Mouse (Mus musculus) thymus, postnatal 14 days (tissue): ENCODE measurements around the gene Paics.
"Not testable (repeated sequence)": the region's sequence is repeated elsewhere in the genome, so short reads cannot be mapped to it uniquely, and the experiment has no call there.

Experiments
- DNase-seq: peaks from one replicate; pipeline ENCODE4 v3.0.0; 2021

Gene Paics

DNA sequence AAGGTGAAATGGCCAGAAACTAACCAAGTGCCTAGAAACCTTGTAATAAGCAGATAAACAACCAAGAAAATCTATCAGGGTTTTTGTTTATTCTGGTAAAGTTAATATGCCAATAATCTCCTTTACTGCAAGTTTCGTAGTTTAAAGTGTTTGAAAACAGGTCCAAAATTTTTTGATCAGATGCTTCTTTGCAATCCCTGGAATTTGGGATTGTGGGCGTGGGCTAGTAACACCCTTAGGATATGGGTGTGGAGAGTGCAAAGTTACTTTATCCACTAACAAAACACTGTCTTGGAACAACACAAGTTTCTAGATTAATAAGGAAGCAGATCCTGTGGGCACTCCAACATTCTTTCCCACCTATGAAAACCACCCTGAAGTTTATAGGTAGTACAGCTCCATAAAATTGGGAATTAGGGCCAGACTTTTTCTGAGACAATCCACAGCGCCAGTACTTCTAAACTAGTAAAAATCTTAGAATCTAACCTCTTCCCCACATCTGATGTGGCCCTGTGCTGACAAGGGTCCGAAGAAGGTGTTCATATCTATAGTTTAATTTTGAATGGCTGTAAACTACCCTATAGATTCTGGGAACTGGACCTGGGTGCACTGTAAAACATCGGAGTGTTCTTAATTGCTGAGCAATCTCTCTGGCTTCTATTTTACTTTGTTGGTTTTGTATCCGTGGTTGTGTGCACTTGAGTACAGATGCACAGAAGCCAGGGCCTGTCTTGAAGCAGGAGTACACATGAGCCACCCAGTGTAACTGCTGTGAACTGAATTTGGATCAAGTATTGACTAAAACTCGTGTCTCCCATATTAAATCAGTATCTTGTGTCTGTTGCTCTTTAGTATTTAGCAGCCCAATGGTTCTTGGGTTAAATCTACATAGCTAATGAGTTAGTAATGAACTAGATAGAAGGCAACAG lies 1.3 kb downstream of the Paics start:
- DNase-seq = no peak

DNA sequence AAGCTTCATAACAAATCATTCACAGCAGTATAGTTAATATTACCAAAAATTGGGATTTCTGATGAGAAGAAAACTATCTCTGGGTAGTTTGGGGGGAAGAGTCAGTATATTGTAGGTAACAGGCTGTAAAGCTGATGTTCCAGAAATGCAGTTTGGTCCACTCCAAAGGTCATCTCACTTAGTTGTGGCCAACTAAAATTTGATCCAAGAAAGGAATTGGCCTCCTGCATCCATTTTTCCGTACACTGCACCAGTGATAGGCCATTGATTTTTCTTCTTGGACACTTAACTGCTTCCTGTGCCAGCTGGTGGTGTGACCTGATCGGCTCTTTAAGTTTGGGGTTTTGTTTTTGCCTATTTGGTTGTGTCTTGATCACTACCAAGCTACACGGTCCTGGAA lies 2.7 kb downstream of the Paics start:
- no peak for DNase-seq

DNA sequence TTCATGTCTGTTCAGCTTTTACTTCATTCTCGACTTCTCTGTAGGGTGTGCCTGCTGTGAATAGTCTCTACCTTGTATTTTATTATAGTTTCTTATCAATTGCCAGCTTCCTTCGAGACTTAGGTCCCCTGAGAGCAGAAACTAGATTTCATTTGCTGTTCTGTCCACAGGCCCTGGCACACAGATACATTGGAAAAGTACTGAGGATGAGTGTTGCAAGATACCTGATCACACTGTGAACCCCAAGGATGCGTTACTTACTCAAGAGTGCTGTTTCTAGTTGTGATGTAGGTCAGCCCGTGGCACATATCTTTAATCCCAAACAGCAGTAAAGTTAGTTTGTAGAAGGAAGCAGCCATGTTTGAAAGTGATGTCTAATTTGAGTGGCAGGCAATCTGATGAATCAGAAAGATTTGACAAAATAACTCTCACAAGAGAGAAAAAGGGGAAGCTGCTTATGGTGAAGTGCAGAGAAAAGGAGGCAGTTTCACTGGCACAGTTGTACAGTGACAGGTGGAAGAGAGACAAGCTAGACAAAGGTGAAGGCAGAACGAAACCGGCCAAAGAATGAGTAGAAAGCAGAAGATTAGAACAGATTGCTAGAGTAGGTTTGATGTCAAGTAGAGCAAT lies 3.3 kb downstream of the Paics start:
- DNase-seq = no peak

DNA sequence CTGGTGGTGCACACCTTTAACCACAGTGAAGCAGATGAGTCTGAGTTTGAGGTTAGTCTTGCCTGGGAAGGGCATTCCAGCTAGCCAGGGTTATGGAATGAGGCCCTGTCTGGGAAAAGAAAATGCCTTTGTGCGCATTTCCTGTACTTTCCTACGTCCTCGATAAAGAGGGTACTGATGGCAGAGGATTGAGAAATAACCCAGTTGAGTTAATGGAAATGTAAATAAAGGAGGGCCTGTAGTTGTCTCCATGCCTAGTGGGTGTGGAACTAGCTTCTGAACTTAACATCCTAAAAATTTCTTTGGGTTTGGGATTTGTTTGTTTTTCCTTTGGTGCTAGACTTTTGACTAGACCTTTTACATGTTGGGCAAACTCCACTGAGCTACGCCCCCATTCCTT lies 4.4 kb downstream of the Paics start:
- no peak for DNase-seq

DNA sequence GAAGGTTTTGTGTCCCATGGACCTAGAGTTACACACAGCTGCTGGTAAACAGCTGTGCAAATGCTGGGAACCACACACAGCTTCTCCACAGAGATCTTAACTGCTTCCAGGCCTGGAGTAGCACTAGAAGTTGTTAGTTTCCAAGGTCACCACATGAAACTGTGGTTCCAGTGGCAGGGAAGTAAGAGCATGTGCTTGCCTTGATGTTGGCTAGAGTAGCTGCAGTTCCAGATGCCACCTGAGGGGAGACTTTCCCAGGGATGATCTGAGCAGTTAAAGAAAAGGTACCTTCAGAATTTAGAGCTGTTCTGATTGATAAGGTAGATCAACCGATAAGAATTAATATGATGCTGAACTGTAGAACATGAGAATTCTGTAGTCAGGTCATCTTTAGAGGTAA lies 6.8 kb downstream of the Paics start:
- no peak for DNase-seq

DNA sequence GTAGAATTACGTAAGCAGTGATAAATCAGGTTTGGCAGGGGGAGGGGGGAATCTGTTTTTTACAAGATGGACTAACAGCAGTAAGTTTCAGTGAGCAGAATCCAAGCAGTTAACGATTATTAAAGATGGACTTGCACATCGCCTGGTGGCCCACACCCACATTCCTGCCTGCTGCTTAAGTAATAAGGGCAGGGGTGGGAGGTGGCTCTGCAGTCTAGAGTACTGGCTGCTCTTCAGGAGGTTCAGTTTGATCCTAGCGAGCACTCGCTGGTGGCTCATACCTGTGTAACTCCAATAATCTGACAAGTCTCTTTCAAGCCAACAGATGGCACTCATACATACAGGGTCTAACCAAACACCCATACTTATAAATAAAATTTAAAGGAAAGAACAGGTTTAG lies 8.5 kb downstream of the Paics start:
- no peak for DNase-seq

DNA sequence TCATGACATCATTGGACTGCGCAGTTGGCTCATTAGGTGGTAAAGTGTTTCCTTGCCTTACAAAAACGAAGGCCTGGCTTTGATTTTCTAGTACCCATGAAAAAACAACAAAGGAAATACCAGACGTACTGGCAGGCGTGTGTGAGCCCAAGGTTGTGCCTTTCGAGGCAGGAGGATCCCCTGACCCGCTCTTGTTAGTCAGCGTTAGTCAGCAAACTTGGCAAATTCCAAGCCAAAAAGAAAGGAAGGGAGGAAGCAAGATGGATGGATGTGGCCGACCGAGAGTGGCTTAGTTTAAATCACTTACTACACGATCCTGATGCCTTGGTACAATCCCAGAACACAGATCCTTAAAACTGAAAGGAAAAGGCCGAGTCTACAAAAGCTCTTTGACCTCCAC lies 11.4 kb downstream of the Paics start:
- DNase-seq = no peak

DNA sequence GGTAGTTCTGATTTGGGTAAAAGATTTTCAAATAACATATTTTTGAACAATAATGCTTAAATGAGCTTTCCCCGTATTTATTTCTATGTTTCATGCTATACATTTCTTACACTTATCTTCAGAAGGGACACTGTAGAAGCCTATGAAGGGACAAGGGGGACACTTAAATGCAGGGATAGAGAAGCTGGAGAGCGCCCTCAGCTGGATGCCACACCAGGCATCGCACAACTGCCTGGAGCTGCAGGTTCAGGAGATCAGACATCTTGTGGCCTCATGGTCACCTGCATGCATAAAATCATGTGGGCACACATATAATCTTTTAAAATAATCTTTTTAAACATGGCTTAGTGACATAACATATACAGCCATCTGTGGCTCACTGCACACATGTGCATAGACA lies 13.5 kb downstream of the Paics start:
- DNase-seq = no peak

DNA sequence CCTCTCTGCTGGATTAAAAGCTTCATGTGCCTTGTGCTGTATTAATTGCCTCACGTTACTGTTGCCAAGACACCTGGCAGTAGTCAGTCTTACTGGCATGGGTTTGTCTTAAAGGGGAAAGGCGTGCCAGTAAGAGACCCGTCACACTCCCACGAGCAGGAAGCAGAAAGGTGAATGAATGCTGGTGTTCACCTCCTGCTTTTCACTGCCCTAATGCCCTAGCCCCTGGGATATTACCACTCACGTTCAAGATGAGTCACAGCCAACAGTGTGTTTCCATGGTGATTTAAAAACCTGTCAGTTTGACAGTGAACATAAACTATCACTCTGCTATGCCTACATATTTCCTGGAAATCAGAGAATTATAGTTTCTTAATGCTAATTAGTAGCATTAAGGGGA lies 18.1 kb downstream of the Paics start:
- DNase-seq = no peak

DNA sequence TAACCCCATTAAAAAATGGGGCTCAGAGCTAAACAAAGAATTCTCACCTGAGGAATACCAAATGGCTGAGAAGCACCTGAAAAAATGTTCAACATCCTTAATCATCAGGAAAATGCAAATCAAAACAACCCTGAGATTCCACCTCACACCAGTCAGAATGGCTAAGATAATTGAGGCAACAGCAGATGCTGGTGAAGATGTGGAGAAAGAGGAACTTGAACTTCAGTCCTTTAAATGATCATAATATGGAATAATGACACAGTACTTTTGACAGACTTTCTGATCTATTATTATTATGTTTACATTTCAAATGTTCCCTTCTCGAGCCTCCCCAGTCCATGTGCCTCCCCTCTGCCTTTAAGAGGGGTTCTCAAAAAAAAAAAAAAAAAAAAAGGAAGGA lies 20.0 kb downstream of the Paics start:
- DNase-seq = not testable (repeated sequence)

DNA sequence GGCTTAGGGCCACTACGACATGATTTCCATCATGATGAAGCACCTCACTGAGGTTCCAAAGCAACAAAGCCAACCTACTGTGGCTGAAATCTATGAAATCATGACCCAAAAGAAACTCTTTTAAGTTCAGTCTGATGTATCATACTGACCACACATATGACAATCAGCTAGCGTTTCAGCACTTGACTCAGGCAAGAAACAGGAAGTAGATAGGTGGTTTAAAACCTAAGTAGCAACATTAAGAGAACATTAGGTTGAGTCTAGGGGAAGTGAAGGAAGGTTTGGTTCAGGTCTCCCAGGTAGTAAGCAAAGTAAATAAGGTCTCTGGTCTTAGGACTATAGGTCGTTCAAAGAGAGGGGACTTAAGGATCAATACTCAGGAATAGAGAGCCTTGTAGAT lies 22.4 kb downstream of the Paics start:
- DNase-seq = no peak

DNA sequence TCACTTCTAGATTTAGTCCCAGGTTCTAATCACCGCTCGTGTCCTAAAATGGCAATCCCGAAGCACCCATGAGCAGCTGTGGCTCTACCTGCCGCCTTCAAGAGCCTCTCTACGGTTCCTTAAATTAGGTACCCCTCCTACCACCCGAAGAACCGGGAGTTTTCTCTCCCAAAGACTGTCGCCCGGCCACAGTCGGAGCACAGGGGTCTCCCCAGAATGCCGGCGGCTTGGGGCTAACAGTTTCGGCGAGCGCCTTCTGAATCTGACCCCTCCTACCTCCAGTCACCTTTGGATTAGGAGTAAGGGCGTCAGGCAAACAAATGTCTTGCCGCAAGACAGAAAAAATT lies 23.1 kb downstream of the Paics start:
- no peak for DNase-seq

DNA sequence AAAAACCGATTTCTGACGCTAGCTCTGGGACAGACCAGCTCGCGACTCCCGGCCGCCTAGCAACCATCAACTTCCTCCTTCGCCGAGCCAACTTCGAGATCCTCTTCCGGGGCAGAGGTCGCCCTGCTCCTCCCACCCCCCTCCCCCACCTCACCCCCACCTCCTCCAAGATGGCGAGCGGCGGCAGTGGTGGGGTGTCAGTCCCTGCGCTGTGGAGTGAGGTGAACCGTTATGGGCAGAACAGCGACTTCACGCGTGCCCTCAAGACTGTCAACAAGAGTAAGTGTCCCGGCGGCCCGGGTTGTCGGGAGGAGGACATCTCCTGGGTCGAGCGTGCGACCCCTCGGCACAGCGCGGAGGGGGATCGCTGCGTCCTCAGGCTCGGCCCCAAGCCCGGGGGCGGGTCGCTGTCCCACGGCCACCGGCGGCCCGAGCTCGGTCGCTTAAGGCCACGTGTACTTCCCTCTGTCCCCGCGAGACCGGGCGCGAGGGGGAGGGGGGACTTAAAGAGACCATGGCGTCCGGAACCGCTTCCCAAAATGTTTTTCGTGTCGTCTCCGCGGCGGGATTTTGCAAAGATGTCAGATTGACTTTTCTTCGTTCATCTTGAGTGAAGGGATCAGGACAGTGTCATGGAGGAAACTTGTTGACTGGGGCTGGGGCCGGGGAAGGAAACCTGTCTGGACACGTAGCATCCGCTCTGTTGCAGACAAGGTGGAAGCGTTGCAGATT lies 23.6 kb downstream of the Paics start, which contains the start of gene Srp72:
Gene Srp72 (plus strand): TSS at position 130 of the 732 bp plus-strand sequence.
- peak; percentile 87 for DNase-seq

DNA sequence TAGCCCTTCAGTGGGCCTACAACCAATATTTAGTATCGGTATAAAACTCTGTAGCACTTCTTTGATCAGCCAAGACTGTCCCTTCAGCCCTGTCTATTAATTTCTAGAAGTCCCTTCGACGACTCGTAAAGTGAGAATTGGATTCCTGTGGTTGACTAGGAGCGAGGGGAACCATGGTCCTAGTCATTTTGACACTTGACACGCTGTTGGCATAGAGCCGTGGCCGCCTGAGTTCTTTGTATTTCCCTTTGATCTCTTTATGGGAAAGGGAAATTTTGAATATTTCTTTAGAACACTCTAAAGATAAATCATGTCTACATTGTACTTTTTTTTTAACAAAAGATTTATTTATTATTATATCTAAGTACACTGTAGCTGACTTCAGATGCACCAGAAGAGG lies 24.6 kb downstream of the Paics start:
- DNase-seq = no peak

DNA sequence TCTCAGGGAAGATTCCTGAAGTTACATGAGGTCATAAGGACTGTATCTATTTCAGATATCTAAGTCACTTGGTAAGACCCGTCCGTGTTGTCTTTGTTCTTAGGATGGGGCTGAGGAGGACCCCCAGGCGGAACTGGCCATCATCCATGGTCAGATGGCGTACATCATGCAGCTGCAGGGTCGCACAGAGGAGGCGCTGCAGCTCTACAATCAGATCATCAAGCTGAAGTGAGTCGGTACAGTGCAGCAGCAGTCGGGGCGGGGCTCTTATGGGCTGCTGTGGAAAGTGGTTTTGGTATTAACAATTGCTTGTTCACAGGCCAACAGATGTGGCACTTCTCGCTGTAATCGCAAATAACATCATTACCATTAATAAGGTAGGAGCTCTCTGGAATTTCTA lies 32.9 kb downstream of the Paics start:
- no peak for DNase-seq

DNA sequence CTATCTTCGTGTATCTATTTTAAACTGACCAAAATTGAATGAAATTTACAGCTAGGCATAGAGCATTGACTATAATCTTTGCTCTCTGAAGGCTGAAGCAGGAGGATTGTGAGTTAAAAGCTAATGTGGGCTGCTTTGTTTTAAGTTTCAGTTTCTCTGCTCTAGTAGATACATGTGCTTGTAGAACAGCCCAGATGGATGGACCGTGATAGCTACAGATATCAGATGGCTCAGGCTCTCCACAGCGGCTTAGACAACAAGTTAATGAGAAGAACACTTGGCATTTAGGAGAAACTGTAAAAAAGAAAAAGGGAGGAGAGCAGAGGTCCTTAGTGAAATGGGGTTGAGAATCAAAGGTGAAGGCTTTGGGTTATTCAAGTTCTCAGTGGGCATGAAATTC lies 39.7 kb downstream of the Paics start:
- DNase-seq = no peak

DNA sequence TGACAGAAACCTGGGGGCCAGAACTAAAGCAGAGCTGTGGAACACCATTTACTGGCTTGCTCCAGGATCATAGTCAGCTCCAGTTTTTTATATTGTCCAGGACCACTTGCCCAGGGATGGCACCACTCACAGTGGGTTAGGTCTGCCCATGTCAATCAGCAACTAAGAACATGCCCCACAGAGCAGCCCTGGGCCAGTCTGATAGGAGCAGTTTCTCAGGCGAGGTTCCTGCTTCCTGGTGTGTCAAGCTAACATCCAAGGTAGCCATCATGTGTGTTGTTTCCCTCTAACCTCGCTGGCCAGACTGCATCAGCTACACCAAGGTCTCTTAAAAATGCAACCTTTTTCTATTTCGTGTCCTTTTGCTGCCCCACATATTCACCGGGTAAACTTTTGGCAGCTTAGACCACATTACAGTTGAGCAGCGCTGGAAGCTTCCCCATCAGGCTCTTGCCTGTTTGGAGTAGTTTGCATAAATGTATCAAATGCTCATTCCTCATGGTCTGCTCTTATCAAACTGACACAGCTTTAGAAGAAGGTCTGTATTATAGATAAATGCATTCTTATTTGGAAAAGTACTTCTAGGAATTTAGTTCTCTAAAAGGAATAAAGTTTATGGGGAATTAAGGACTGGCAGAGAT lies 42.2 kb downstream of the Paics start:
- DNase-seq = no peak

DNA sequence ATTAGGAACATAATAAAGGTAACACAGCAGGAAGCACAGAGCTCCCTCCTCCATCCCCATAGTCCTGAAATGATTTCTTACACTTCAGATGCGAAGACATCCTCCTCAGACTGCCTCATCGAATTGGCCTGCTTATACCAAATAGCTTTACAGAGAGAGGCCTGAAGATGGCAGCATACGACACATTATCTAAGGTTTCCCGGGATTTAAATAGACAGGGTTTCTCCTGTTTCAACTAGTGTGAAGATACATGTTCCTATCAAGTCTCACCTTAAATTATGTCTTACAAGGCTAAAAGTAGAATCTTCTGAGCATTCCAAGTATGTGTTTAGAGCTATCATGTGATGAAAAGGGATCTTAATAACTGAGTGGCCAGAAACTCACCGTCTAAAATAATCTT lies 47.3 kb downstream of the Paics start:
- no peak for DNase-seq

DNA sequence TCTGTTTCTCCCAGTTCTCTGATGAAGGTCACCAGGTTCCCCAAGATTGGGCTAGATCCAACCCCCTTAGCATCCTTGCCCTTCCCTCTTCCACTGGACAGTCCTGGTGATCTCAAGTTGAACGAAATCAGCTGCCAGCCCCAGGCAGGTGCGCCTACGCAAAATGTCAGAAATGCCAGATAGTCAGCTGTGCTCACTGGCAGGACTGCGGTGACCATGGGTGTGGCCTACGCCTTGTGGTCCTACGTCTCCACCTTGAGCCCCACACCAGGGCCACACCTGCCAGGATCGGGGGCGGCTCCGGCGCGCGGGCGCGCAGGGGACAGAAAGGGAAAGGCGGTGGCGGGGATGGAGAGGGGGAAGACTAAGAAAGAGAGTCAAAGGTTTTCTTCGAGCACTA lies 50.1 kb downstream of the Paics start:
- no peak for DNase-seq

DNA sequence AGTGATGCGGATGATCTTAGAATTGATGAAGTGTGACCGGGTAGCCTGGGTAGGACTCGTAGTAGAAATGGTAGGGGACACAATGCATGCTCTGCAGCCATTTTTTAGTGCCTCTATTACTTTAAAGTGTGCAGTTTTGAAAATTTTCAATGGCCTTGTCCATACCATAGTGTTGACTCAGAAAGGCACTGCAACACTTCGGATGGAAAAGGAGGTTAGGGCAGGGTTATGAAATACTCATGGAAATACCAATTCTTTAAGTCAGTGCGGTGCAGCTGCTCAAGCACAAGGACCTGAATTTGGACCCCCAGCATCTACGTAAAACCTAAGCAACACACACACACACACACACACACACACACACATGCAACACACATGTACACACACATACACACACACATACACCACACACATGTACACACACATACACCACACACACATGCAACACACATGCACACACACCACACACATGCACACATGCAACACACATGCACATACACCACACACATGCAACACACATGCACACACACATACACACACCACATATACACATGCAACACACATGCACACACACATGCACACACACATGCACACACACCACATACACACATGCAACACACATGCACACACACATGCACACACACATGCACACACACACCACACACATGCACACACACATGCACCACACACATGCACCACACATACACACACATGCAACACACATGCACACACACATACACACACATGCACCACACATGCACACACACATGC lies 53.1 kb downstream of the Paics start, which contains the start of gene Arl9:
Gene Arl9 (plus strand): TSS at position 5 of the 771 bp plus-strand sequence.
- no peak for DNase-seq

DNA sequence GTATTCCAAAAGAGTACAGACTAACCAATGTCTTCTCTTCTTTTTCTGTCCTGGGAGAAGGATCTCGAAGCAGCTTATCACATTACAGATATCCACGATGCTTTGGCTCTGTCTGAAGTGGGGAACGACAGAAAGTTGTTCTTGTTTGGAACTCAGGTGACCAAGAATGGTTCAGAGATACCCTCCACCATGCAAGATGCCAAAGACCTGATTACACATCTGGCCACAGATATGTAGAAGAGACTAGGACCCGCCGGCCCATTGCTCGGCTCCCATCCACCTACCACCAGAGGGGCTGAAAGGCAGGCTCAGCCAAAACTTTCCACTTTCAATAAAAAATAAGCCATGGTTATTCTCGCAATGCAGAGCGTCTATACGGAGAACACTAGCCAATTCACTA lies 59.2 kb downstream of the Paics start:
- DNase-seq = no peak

DNA sequence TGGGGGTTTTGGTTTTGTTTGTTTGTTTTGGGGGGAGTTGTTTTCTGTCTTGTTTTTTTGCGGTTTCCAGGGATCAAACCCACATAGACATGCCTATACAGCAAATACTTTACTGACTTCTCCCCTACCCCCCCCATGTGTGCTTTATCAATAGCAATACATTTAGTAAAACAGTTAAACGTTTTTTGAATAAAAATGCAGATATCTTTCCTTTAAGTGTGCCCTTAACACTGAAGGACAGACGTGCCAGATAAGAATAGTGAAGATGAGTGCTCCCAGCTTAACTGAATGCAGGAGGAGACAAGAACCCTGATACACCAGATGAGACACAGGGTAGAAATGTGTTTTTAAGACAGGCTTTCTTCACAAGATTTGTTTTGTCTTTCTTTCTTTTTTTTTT lies 60.0 kb downstream of the Paics start:
- no peak for DNase-seq

DNA sequence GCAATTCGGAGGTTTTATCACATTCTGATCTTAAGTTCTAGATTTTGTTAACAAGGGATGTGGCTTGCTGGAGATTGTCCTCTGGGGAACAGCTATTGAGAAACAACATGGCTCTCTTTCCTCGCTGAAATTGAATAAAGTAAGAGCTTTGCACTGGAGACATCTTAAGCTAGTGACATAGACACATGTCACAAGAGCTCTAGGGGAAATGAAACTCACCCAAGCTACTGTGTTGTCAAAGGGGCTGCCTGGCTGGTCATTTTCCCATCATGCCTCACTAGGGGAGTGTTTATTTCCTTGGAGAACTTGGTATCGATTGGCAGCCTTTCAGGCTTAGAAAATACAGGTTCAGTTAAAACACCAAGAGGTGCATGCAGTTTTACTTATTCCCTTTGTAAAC lies 62.1 kb downstream of the Paics start:
- no peak for DNase-seq
